Mouse (Mus musculus) CH12.LX (cell line): Measurements from ENCODE around the gene Prr36.

Experiments used
- MAZ ChIP-seq: IDR thresholded peaks from 2 replicates; pipeline ENCODE4 v1.6.1; 2012; ENCODE audit warnings: low read depth, mild to moderate bottlenecking, inconsistent platforms, low read length, improper control_type of control experiment, moderate library complexity
- POLR2A ChIP-seq: IDR thresholded peaks from 2 replicates; pipeline ENCODE4 v1.6.1; 2011; ENCODE audit warnings: low read depth, mild to moderate bottlenecking, improper control_type of control experiment, low read length

DNA sequence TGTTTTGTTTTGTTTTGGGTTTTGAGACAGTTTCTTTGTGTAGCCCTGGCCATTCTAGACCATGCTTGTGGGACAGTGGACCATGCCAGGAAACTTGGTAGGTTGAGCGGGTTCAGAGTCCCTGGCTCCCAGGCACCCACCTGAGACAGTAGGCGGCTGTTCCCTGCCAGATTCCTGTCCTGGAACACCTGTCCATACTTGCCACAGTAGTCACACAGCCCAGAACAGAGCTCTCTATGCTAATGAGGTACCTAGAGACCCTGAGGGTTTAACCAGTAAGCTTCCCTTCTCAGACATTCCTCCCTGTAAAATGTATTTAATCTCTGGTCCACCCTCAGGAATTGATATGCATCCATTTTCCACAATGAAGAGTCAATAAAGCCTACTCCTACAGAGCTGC is 43.2 kb downstream of the Prr36 start:
- no peak for TF ChIP-seq POLR2A
- no peak for TF ChIP-seq MAZ
